Mouse (Mus musculus): ENCODE data around the gene Rnf181.

Rnf181 gene

GRCm38 (mm10) chr6:72366844-72367443, at the start of gene Rnf181:
Rnf181 (minus strand) TSS chr6:72366956.
- no peak for DNase-seq

GRCm38 (mm10) chr6:72415964-72416772, 49.4 kb upstream of the Rnf181 start:
- peak; percentile 79 for DNase-seq

DNA sequence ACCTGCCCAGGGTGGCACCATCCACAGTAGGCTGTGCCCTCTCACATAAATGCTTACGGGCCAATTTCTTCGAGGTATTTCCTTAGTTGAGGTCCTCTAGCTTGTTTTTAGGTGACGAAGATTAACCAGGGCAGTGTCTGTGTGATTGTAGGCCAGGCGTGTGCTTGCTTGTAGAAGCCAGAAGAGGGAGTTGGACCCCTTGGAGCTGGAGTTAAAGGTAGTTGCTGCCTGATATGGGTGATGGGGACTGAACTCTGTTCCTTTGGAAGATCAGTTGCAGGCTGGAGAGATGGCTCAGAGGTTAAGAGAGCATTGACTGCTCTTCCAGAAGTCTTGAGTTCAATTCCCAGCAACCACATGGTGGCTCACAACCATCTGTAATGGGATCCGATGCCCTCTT, 48.4 kb upstream of the Rnf181 start:
- no peak for DNase-seq

DNA sequence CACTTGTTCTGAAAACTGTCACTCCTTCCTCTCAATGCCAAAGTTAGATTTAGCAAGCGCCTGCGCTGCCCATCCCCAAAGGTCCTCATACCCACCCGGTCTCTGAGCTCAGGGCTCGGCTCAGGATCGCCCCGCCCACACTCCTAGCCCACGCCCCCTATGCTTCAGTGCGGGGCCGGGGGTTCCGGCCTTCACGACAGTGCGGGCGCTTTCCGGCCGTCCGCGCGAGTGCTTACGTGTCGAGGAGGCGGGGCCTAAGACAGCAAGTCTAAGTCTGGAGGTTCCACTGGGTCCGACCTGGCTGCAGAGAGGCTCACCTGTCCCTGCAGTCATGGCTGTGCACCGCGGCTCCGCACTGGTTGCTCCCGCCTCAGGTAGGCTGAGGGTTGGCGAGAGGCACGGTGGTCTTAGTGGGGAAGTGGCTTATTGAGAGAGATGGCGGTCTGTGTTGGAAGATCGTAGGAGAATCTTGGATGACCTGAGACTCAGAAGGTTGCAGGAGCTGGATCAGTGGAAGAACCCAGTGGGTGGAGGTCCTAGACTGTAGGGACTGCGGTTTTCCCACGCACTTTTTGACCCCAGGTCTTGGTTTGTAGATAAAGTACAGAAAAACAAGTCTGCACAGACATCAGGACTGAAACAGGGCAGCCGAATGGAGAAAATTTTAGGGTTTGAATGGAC, 47.5 kb upstream of the Rnf181 start, which contains the start of gene Ggcx:
Gene Ggcx (plus strand): TSS at position 233 of the 681 bp plus-strand sequence.
- peak; percentile 98 for DNase-seq

DNA sequence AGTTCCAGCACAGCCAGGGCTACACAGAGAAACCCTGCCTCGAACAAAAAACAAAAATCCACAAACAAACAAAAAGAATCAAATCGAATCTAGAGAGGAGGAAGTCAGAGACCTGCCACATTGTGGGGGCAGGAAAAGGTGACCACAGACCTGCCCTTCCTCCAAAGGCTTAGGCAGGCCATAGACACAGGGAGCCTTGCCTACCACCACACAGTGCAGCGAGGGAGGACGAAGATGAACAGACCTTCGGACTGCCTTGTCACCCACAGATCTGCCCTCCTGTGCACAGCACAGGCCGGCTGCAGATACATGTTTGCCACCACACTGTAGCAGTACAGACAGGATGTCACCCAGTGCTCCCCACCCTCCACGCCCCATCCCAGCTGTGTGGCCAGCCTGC, 43.8 kb upstream of the Rnf181 start:
- no peak for DNase-seq

- DNase-seq, result no peak
Observed at GRCm38 (mm10) chr6:72410003-72410402, 43.2 kb upstream of the Rnf181 start.

DNA sequence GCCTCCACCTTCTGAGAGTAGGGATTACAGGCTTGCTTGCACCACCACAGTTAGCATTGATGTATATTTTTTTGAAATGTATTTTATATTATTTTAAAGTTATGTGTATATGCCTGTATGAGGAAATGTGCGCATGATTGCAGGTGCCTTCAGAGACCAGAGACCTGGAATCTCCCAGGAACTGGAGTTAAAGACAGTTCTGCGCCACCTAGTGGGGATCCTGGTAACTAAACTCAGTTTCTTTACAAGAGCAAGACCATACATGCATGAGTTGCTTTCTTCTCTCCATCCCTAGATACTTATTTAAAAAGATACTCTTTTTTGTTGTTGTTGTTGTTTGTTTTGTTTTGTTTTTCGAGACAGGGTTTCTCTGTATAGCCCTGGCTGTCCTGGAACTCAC, 42.8 kb upstream of the Rnf181 start:
- DNase-seq, result peak; percentile 91

DNA sequence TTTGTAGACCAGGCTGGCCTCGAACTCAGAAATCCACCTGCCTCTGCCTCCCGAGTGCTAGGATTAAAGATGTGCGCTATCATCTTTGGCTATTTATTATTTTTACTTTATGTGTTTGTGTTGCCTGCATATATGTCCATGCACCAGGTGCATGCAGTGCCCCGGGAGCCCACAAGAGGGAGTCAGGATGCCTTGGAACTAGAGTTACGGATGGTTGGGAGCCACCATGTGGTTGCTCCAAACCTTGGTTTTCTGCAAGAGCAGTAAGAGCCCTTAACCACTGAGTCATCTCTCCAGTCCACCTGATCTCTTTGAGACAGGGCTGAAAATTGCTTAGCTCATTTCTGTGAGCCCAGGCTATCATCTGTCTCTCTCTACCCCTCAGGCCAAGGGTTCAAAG, 40.4 kb upstream of the Rnf181 start:
- peak; percentile 96 for DNase-seq

- no peak for DNase-seq
Observed at GRCm38 (mm10) chr6:72405356-72405755, 38.6 kb upstream of the Rnf181 start.

- DNase-seq, result peak; percentile 95
Observed at GRCm38 (mm10) chr6:72401875-72402274, 35.1 kb upstream of the Rnf181 start.

DNA sequence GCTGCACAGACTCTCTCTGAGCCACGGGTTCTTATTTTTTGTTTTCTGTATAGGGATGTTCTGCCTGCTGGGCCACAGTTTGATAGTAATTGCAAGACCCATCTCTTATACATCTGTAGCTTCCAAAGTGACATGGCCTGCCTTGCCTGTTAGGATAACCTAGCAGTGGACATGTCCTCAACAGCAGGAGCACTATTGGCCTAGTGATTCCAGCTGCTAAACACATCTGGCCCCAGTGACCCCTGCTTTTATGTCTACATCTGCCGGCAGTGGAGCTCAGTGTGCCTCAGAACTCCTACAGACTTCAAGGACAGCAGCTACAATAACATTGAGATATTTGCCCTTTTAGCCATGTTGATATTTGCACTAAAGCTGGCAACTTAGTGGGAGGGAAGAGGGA, 33.2 kb upstream of the Rnf181 start:
- no peak for DNase-seq

GRCm38 (mm10) chr6:72396837-72397251, 30.1 kb upstream of the Rnf181 start:
- DNase-seq, result peak; percentile 80

- DNase-seq, result no peak
Observed at GRCm38 (mm10) chr6:72392341-72392740, 25.6 kb upstream of the Rnf181 start.

DNA sequence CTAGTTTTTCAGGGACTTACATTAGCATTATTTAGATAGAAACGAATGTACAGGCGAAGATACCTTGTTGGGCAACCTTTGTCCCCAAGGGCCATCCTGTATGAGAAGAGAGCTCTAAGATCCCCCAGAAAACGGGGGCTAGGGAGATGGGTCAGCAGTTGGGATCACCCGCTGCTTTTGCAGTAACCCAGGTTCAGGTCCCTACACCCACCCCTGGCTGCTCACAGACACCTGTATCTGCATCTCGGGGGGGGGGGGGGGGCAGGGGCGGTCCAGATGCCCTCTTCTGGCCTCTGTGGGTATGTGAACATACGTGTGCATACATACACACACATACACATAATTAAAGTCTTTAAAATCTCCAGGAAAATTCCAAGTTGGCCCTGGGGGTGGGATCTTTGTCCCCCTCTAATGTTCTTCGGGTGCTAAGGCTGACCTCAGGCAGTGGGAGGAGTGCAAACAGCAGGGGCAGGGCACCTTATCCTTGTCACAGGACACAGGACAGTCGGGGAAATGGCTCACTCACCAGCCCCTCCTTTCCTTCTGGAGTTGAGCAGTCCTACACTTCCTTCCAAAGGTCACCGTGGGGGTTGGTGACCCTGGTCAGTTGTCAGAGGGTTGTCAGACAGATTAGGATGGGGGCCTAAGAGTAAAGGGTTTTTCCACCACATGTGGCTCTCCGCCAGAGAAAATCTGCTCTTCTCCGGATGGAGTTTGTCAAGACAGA, 24.2 kb upstream of the Rnf181 start:
- peak; percentile 87 for DNase-seq

DNA sequence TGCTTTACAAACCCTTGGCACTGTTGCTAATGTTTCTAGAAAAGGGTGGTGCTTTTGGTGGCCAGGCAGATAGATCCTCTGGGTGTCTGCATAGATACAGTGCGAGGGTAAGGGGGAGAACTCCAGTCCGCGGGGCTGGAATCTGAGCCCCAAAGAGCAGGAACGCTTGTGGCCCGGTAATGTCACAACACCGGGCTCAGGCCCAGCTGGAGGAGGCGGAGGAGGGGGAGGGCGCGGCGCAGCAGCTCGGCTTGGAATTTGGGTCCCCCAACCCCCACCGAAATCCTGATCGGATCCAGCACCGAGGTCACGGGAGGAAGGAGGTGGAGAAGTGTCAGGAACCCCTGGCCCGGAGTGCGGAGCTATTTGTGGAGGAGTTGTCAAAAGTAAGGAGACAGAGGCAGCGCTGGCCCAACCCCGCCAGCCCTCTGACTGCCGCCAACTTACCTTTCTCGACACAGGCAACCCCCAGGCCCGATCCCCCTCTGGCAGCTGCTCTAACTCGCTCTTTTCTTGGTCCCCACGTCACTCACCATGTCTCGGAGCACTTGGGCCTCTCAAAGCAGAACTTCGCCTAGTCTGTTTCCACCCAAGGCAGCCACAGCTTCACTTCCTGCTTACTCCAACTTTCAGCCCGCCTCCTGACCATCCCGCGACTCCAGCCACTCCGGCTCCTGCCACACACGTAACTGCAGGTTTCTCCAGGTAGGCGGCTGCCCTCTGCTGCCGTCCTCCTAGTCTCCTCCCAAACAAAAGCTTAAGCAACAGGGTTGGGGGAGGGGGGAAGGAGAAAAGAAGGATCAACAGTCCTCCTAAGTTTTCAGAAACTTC, 23.4 kb upstream of the Rnf181 start, which contains the start of gene Vamp8:
Gene Vamp8 (minus strand): TSS at position 763 of the 831 bp plus-strand sequence.
- peak; percentile 93 for DNase-seq

GRCm38 (mm10) chr6:72389471-72389940, 22.8 kb upstream of the Rnf181 start:
- peak; percentile 52 for DNase-seq

- DNase-seq, result no peak
Observed at GRCm38 (mm10) chr6:72388791-72389329, 22.1 kb upstream of the Rnf181 start.

DNA sequence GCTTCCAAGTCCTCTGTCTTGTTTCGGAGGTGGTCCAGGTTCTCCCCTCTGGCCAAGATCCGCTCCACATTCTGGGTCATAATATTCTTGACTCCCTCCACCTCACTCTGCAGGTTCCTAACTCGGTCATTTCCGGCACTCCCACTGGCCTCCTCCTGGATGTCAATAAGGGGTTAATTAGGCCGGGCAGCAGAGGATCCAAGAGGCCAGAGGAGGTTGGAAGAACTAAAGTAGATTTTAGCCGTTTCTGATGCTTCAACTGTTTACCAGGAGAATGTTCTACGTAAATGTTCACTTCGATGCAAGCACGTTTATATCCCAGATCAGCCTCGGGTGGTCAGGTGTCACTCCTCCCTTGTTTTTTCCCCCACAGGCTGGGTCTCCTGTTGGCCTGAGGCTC, 21.5 kb upstream of the Rnf181 start:
- DNase-seq, result no peak

GRCm38 (mm10) chr6:72387816-72388215, 21.1 kb upstream of the Rnf181 start:
- DNase-seq, result no peak

DNA sequence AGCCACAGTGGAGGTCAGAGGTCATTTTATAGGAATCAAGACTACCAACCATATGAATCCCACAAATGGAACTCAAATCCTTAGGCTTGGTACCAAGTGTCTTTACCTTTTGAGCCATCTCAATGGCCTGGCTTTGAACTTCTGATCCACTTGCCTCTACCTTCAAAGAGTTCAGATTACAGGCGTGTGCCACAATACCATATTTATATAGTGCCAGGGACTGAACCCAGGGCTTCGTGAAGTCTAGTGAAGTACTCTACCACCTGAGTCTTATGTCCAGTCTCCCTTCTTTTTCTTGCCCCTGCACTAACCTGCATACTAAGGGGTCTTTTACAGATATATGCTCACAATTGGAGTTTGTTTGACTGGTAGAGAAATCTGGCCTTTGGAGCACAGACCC, 19.8 kb upstream of the Rnf181 start:
- DNase-seq, result no peak

- no peak for DNase-seq
Observed at GRCm38 (mm10) chr6:72385258-72385657, 18.5 kb upstream of the Rnf181 start.

DNA sequence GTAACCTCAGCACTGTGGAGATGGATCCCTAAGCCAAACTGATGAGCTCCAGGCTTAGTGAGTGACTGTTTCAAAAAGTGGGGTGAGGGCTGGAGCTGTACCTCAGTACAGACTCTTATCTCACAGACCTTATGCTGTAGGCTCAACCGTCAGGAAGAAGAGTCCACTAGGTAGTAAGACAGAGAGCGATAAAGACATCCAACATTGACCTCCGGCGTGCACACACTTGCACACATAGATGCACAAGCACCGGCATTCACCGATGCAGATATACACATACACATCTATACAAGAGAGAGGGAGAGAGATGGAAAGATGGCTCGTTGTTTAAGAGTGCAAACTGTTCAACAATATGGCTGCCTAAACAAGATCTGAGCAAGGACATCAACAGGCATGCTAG, 17.2 kb upstream of the Rnf181 start:
- DNase-seq, result no peak
